Mouse (Mus musculus) gastrocnemius, postnatal 4 days (tissue): ENCODE results near the gene Draxin. TPM values are rescaled to one million over a fixed set of nuclear protein-coding genes. Genes with fewer than 3 reads are reported as not detected.
A peak's percentile ranks its signal among the peaks of the same experiment; 100 is the strongest.

ENCODE experiments used
- DNase-seq, 2 experiments: peaks; one replicate each; pipeline ENCODE4 v3.0.0; 2021 to 2022; ENCODE audit warnings: low spot score in 2 of 2, mixed read lengths in 2 of 2
- total RNA-seq, 2 experiments: library from RNA; stranded (reverse); gene quantifications; 2 replicates each; pipeline ENCODE4 v1.2.3; 2021

Gene Draxin
- total RNA-seq, 2 experiments from 2014 or later, result 0.39 to 0.44 TPM

GRCm38 (mm10) chr4:148116657-148117056 is 13.8 kb downstream of the Draxin start:
- no peak for DNase-seq

GRCm38 (mm10) chr4:148115467-148115866 is 15.0 kb downstream of the Draxin start:
- DNase-seq, result peak in 1 of 2 experiments; percentile 41

GRCm38 (mm10) chr4:148114758-148115391 is 15.6 kb downstream of the Draxin start:
- peak; percentile 72 to 83 for DNase-seq

GRCm38 (mm10) chr4:148112519-148112918 is 18.0 kb downstream of the Draxin start:
- DNase-seq, result no peak

- no peak for DNase-seq
These were observed 21.3 kb downstream of the Draxin start for GRCm38 (mm10) chr4:148109215-148109614.

GRCm38 (mm10) chr4:148108565-148109100 is 21.9 kb downstream of the Draxin start:
- DNase-seq, result no peak

- DNase-seq, result no peak
These were observed 22.7 kb downstream of the Draxin start for GRCm38 (mm10) chr4:148107621-148108291.

GRCm38 (mm10) chr4:148104146-148104545 is 26.4 kb downstream of the Draxin start:
- no peak for DNase-seq

- DNase-seq, result peak in 1 of 2 experiments; percentile 53
These were observed 28.5 kb downstream of the Draxin start for GRCm38 (mm10) chr4:148101801-148102527.

GRCm38 (mm10) chr4:148098666-148099065 is 31.8 kb downstream of the Draxin start:
- DNase-seq, result no peak

GRCm38 (mm10) chr4:148097936-148098335 is 32.6 kb downstream of the Draxin start:
- DNase-seq, result no peak

- no peak for DNase-seq
These were observed 35.4 kb downstream of the Draxin start for GRCm38 (mm10) chr4:148095081-148095480.

GRCm38 (mm10) chr4:148094161-148094560 is 36.3 kb downstream of the Draxin start:
- DNase-seq, result no peak

GRCm38 (mm10) chr4:148092551-148093271 is 37.8 kb downstream of the Draxin start:
- no peak for DNase-seq

- no peak for DNase-seq
These were observed 39.3 kb downstream of the Draxin start for GRCm38 (mm10) chr4:148091181-148091580.

- no peak for DNase-seq
These were observed 41.3 kb downstream of the Draxin start for GRCm38 (mm10) chr4:148089166-148089565.

- peak; percentile 93 to 97 for DNase-seq
These were observed 42.5 kb downstream of the Draxin start, which contains the start of gene Agtrap for GRCm38 (mm10) chr4:148087907-148088527. Gene Agtrap (minus strand): TSS chr4:148088031.

- peak in 1 of 2 experiments; percentile 49 for DNase-seq
These were observed 43.2 kb downstream of the Draxin start for GRCm38 (mm10) chr4:148087091-148087906.

- DNase-seq, result no peak
These were observed 44.6 kb downstream of the Draxin start for GRCm38 (mm10) chr4:148085907-148086305.
